Mouse (Mus musculus): Measurements from ENCODE around the gene Gm26566. TPM values are rescaled to one million over a fixed set of nuclear protein-coding genes. Genes with fewer than 3 reads are reported as not detected.

The Gm26566 gene
- polyA plus RNA-seq, 1 experiment from 2014 or later: 1.2 TPM

Other genes with a start within 250 kb of the Gm26566 start
- not detected in 2 replicates for gene Ifnb1, start 199.0 kb upstream of the Gm26566 start, polyA plus RNA-seq (2015; fragmentation: Nextera tagmentation; extraction: Ambion mirVana)
- gene Ifna15, start 163.6 kb upstream of the Gm26566 start, polyA plus RNA-seq (2015; fragmentation: Nextera tagmentation; extraction: Ambion mirVana): not detected in 2 replicates
- gene Ifna14, start 150.0 kb upstream of the Gm26566 start, polyA plus RNA-seq (2015; fragmentation: Nextera tagmentation; extraction: Ambion mirVana): not detected in 2 replicates
- gene Ifna9, start 129.4 kb upstream of the Gm26566 start, polyA plus RNA-seq (2015; fragmentation: Nextera tagmentation; extraction: Ambion mirVana): not detected in 2 replicates
- gene Ifna12, start 118.4 kb upstream of the Gm26566 start, polyA plus RNA-seq (2015; fragmentation: Nextera tagmentation; extraction: Ambion mirVana): not detected in 2 replicates
- not detected in 2 replicates for gene C87499, start 87.4 kb upstream of the Gm26566 start, polyA plus RNA-seq (2015; fragmentation: Nextera tagmentation; extraction: Ambion mirVana)
- not detected in 2 replicates for gene Ifna13, start 77.3 kb upstream of the Gm26566 start, polyA plus RNA-seq (2015; fragmentation: Nextera tagmentation; extraction: Ambion mirVana)
- not detected in 2 replicates for gene Ifna16, start 44.9 kb upstream of the Gm26566 start, polyA plus RNA-seq (2015; fragmentation: Nextera tagmentation; extraction: Ambion mirVana)
- gene Ifna2, start 37.9 kb upstream of the Gm26566 start, polyA plus RNA-seq (2015; fragmentation: Nextera tagmentation; extraction: Ambion mirVana): not detected in 2 replicates
- gene Ifnab, start 30.4 kb upstream of the Gm26566 start, polyA plus RNA-seq (2015; fragmentation: Nextera tagmentation; extraction: Ambion mirVana): not detected in 2 replicates
- gene Klhl9, start 660 bp downstream of the Gm26566 start, polyA plus RNA-seq (2015; fragmentation: Nextera tagmentation; extraction: Ambion mirVana): 112 and 117 TPM in 2 replicates
- not detected in 2 replicates for gene Gm13271, start 33.1 kb downstream of the Gm26566 start, polyA plus RNA-seq (2015; fragmentation: Nextera tagmentation; extraction: Ambion mirVana)
- gene Gm13283, start 38.3 kb downstream of the Gm26566 start, polyA plus RNA-seq (2015; fragmentation: Nextera tagmentation; extraction: Ambion mirVana): not detected in 2 replicates
- gene Gm13290, start 52.0 kb downstream of the Gm26566 start, polyA plus RNA-seq (2015; fragmentation: Nextera tagmentation; extraction: Ambion mirVana): not detected in 2 replicates
- not detected in 2 replicates for gene Gm13289, start 55.1 kb downstream of the Gm26566 start, polyA plus RNA-seq (2015; fragmentation: Nextera tagmentation; extraction: Ambion mirVana)
- not detected in 2 replicates for gene Gm13272, start 58.0 kb downstream of the Gm26566 start, polyA plus RNA-seq (2015; fragmentation: Nextera tagmentation; extraction: Ambion mirVana)
- gene Ifnz, start 60.3 kb downstream of the Gm26566 start, polyA plus RNA-seq (2015; fragmentation: Nextera tagmentation; extraction: Ambion mirVana): 0.14 and 0.17 TPM in 2 replicates
- not detected in 2 replicates for gene Gm13276, start 63.9 kb downstream of the Gm26566 start, polyA plus RNA-seq (2015; fragmentation: Nextera tagmentation; extraction: Ambion mirVana)
- not detected in 2 replicates for gene Gm13277, start 66.8 kb downstream of the Gm26566 start, polyA plus RNA-seq (2015; fragmentation: Nextera tagmentation; extraction: Ambion mirVana)
- gene Gm13278, start 69.7 kb downstream of the Gm26566 start, polyA plus RNA-seq (2015; fragmentation: Nextera tagmentation; extraction: Ambion mirVana): not detected in 2 replicates
- gene Gm13275, start 72.7 kb downstream of the Gm26566 start, polyA plus RNA-seq (2015; fragmentation: Nextera tagmentation; extraction: Ambion mirVana): not detected in 2 replicates
- gene Gm13279, start 75.6 kb downstream of the Gm26566 start, polyA plus RNA-seq (2015; fragmentation: Nextera tagmentation; extraction: Ambion mirVana): not detected in 2 replicates
- gene Gm13285, start 77.9 kb downstream of the Gm26566 start, polyA plus RNA-seq (2015; fragmentation: Nextera tagmentation; extraction: Ambion mirVana): not detected in 2 replicates
- not detected in 2 replicates for gene Gm13287, start 81.4 kb downstream of the Gm26566 start, polyA plus RNA-seq (2015; fragmentation: Nextera tagmentation; extraction: Ambion mirVana)
- not detected in 2 replicates for gene Gm13288, start 83.7 kb downstream of the Gm26566 start, polyA plus RNA-seq (2015; fragmentation: Nextera tagmentation; extraction: Ambion mirVana)
- not detected in 2 replicates for gene Ifna7, start 94.4 kb downstream of the Gm26566 start, polyA plus RNA-seq (2015; fragmentation: Nextera tagmentation; extraction: Ambion mirVana)
- gene Ifna11, start 98.2 kb downstream of the Gm26566 start, polyA plus RNA-seq (2015; fragmentation: Nextera tagmentation; extraction: Ambion mirVana): not detected in 2 replicates
- not detected in 2 replicates for gene Ifna6, start 105.6 kb downstream of the Gm26566 start, polyA plus RNA-seq (2015; fragmentation: Nextera tagmentation; extraction: Ambion mirVana)
- gene Ifna5, start 113.7 kb downstream of the Gm26566 start, polyA plus RNA-seq (2015; fragmentation: Nextera tagmentation; extraction: Ambion mirVana): not detected in 2 replicates
- gene Ifna4, start 120.1 kb downstream of the Gm26566 start, polyA plus RNA-seq (2015; fragmentation: Nextera tagmentation; extraction: Ambion mirVana): not detected in 2 replicates
- not detected in 2 replicates for gene Ifna1, start 128.3 kb downstream of the Gm26566 start, polyA plus RNA-seq (2015; fragmentation: Nextera tagmentation; extraction: Ambion mirVana)
- not detected in 2 replicates for gene Ifne, start 158.4 kb downstream of the Gm26566 start, polyA plus RNA-seq (2015; fragmentation: Nextera tagmentation; extraction: Ambion mirVana)